Mouse (Mus musculus): ENCODE data around the gene Sf3a3. TPM values are rescaled to one million over a fixed set of nuclear protein-coding genes. Genes with fewer than 3 reads are reported as not detected.

Sf3a3 gene
- polyA plus RNA-seq, 1 experiment from 2014 or later: 180 TPM

- WGBS: 98% methylated on average over 4 of the region's 4 CpGs
- Histone ChIP-seq H3K4me3 (no peak overlapping the region), H3K27ac (no peak overlapping the region), H3K9me3 (no peaks in the 10 kb centered on the region), H3K36me3 (peaks cover 81% of the 10 kb centered on the region), H3K27me3 (ENCODE audit: insufficient read depth, poor library complexity, severe bottlenecking) (no peaks in the 10 kb centered on the region), H3K4me1 (peaks cover 14% of the 10 kb centered on the region)
- no peak for DNase-seq (ENCODE audit: low spot score)
Measured at GRCm38 (mm10) chr4:124719101-124719500, 4.5 kb downstream of the Sf3a3 start.

DNA sequence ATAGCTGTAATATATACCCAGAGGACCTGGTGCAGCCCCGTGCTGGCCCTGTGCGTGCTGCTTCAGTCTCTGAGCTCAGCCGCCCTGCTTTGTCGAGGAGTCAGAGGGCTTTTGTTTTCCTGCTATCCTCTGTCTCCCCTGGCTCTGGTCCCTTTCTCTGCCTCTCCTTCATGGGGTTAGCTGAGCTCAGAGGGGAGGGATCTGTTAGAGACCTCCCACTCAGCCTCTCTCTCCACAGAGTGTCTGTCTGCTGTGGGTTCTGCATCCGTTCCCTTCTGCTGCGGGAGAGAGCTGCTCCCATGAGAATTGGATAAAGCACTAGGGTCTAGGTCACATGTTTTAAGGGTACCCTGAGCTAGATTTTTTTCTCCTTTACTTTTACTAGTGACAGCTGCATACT, 11.5 kb downstream of the Sf3a3 start:
- H3K27me3 ChIP-seq (ENCODE audit: insufficient read depth, poor library complexity, severe bottlenecking): no peaks in the 10 kb centered on the region
- H3K9me3 ChIP-seq: no peaks in the 10 kb centered on the region
- no peak overlapping the region for H3K4me3 ChIP-seq
- DNase-seq (ENCODE audit: low spot score): no peak
- H3K36me3 ChIP-seq: peaks cover 97% of the 10 kb centered on the region
- 91% methylated on average over 6 of the region's 6 CpGs for WGBS
- no peak overlapping the region for H3K27ac ChIP-seq
- H3K4me1 ChIP-seq: no peaks in the 10 kb centered on the region

- Histone ChIP-seq H3K27ac (no peak overlapping the region), H3K9me3 (no peaks in the 10 kb centered on the region), H3K4me1 (peaks cover 29% of the 10 kb centered on the region), H3K36me3 (peaks cover 19% of the 10 kb centered on the region), H3K27me3 (ENCODE audit: insufficient read depth, poor library complexity, severe bottlenecking) (no peaks in the 10 kb centered on the region), H3K4me3 (no peak overlapping the region)
- 70% methylated on average over 2 of the region's 2 CpGs for WGBS
- no peak for DNase-seq (ENCODE audit: low spot score)
Measured at GRCm38 (mm10) chr4:124736952-124737351, 22.4 kb downstream of the Sf3a3 start.

- DNase-seq (ENCODE audit: low spot score): no peak
- H3K4me1 ChIP-seq: peaks cover 34% of the 10 kb centered on the region
- H3K36me3 ChIP-seq: peaks cover 14% of the 10 kb centered on the region
- no peak overlapping the region for H3K27ac ChIP-seq
- WGBS: 82% methylated on average over 5 of the region's 5 CpGs
- H3K27me3 ChIP-seq (ENCODE audit: insufficient read depth, poor library complexity, severe bottlenecking): no peaks in the 10 kb centered on the region
- no peaks in the 10 kb centered on the region for H3K9me3 ChIP-seq
- no peak overlapping the region for H3K4me3 ChIP-seq
Measured at GRCm38 (mm10) chr4:124737486-124737885, 22.9 kb downstream of the Sf3a3 start.

DNA sequence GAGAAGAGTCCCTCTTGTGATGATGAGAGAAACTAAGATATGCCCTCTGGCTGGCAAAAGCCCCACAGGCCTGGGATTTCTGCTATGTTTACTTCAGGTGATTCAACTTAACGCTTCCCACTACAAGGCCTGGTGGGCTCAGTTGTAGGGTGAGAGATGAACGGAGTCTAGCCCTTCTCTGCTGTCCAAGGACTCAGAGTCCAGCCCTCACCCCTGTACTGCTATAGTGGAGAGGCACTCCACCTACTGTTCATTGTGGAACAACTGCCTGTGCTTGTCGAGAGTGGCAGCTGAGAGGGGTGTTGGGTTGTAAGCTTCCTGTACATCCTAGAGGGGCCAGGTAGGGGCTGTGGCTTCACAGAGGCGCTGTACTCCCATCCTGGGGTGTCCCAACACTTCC, 23.4 kb downstream of the Sf3a3 start:
- WGBS: 63% methylated on average over 4 of the region's 4 CpGs
- Histone ChIP-seq H3K9me3 (no peaks in the 10 kb centered on the region), H3K27me3 (ENCODE audit: insufficient read depth, poor library complexity, severe bottlenecking) (no peaks in the 10 kb centered on the region), H3K27ac (no peak overlapping the region), H3K4me1 (peaks cover 34% of the 10 kb centered on the region), H3K36me3 (peaks cover 8% of the 10 kb centered on the region), H3K4me3 (no peak overlapping the region)
- no peak for DNase-seq (ENCODE audit: low spot score)

DNA sequence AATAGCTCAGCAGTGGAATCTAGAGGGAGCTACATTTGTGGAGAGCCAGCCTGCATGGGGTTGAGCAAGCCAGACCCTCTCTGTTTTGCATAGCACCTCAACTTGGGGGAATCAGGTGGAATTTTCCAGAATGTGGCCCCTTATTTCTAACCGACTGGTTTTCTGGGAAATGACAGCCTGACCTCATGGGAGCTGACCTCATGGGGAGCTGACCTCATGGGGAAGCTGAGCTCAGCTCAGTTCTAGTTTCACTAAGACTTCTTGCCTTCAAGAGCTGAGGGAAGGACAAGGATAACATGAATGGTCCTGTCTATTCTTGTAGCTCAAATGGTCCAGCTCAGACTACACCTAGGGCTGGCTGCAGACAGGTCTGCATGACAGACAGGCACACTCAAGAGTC, 24.2 kb downstream of the Sf3a3 start:
- Histone ChIP-seq H3K36me3 (peaks cover under 1% of the 10 kb centered on the region; the same call in 1 of the 2 replicates), H3K9me3 (no peaks in the 10 kb centered on the region), H3K27me3 (ENCODE audit: insufficient read depth, poor library complexity, severe bottlenecking) (no peaks in the 10 kb centered on the region), H3K27ac (no peak overlapping the region), H3K4me3 (no peak overlapping the region), H3K4me1 (peaks cover 34% of the 10 kb centered on the region)
- 45% methylated on average over 1 of the region's 1 CpGs for WGBS
- no peak for DNase-seq (ENCODE audit: low spot score)

DNA sequence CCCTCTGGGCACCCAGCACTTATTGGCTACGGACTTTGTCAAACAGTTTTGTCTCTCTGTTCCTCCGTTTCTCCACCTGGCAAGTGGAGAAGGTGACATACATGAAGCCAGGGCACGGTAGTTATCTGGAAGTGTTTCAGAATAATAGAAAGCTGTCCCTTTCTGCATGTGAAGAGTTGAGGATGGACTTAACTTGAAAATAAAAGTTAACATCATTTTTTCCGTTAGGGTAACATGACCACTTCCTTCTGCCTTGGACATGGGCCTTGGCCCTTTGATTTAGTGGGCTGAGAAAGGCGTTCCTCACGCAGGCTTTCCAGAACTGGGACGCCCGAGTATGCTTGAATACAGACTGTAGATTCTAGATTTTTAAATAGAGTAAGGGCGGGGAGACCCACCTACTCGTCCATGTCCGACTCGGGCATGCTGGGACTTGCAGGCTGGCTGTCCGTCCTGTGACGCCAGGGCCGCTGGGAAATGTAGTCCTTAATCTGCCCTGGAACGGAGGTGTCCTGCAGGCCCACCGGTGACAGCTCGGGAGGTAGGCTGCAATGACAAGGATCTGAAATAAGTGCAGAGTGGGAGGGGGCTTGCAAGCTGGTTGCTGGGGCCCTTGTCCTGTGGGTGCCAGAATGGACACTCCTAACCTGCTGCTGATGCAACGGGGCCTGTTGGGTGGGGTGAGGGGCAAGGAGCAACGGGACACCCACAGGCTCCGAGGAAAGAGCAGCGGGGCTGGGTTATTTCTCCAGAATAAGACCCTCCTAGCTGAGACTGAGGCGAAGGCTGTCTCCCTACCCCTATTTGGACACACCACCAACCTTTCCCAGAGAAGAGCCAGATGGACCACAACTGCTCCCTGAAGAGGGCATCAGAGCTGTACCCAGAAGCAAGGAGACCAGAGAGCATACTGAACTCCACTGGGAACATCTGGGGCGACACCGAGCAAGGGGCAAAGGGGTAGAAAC, 27.1 kb downstream of the Sf3a3 start, which contains the start of gene Inpp5b:
Gene Inpp5b (plus strand): TSS at position 475 of the 968 bp plus-strand sequence.
- Histone ChIP-seq H3K36me3 (0 out of 2 replicates have a peak, but pooled peaks cover 3% of the 10 kb centered on the region), H3K4me1 (peaks cover 27% of the 10 kb centered on the region), H3K4me3 (peak within 1 kb of the TSS; percentile 67), H3K27ac (peak within 1 kb of the TSS; percentile 87), H3K9me3 (no peaks in the 10 kb centered on the region), H3K27me3 (ENCODE audit: insufficient read depth, poor library complexity, severe bottlenecking) (no peaks in the 10 kb centered on the region)
- peak; percentile 93 for DNase-seq (ENCODE audit: low spot score)
- WGBS: 15% methylated on average over 25 of the region's 25 CpGs

- 0 out of 2 replicates have a peak, but pooled peaks cover 3% of the 10 kb centered on the region for H3K36me3 ChIP-seq
- H3K9me3 ChIP-seq: no peaks in the 10 kb centered on the region
- DNase-seq (ENCODE audit: low spot score): no peak
- H3K4me3 ChIP-seq: no peak overlapping the region
- peaks cover 19% of the 10 kb centered on the region for H3K4me1 ChIP-seq
- 0 out of 2 replicates have a peak, but pooled peaks cover 4% of the 10 kb centered on the region for H3K27me3 ChIP-seq (ENCODE audit: insufficient read depth, poor library complexity, severe bottlenecking)
- H3K27ac ChIP-seq: no peak overlapping the region
- whole genome bisulfite sequencing: 82% methylated on average over 11 of the region's 11 CpGs
Measured at GRCm38 (mm10) chr4:124742839-124743238, 28.3 kb downstream of the Sf3a3 start.

GRCm38 (mm10) chr4:124746577-124746976, 32.0 kb downstream of the Sf3a3 start:
- Histone ChIP-seq H3K4me1 (peaks cover 12% of the 10 kb centered on the region), H3K4me3 (no peak overlapping the region), H3K27me3 (ENCODE audit: insufficient read depth, poor library complexity, severe bottlenecking) (peaks cover 16% of the 10 kb centered on the region; the same call in 1 of the 2 replicates), H3K27ac (no peak overlapping the region), H3K9me3 (no peaks in the 10 kb centered on the region), H3K36me3 (0 out of 2 replicates have a peak, but pooled peaks cover 3% of the 10 kb centered on the region)
- DNase-seq (ENCODE audit: low spot score): no peak
- 71% methylated on average over 7 of the region's 7 CpGs for WGBS

- 40% methylated on average over 4 of the region's 4 CpGs for WGBS
- Histone ChIP-seq H3K36me3 (0 out of 2 replicates have a peak, but pooled peaks cover 3% of the 10 kb centered on the region), H3K4me3 (no peak overlapping the region), H3K27ac (no peak overlapping the region), H3K4me1 (peaks cover 15% of the 10 kb centered on the region), H3K9me3 (no peaks in the 10 kb centered on the region), H3K27me3 (ENCODE audit: insufficient read depth, poor library complexity, severe bottlenecking) (peaks cover 16% of the 10 kb centered on the region; the same call in 1 of the 2 replicates)
- DNase-seq (ENCODE audit: low spot score): no peak
Measured at GRCm38 (mm10) chr4:124747851-124748250, 33.3 kb downstream of the Sf3a3 start.

DNA sequence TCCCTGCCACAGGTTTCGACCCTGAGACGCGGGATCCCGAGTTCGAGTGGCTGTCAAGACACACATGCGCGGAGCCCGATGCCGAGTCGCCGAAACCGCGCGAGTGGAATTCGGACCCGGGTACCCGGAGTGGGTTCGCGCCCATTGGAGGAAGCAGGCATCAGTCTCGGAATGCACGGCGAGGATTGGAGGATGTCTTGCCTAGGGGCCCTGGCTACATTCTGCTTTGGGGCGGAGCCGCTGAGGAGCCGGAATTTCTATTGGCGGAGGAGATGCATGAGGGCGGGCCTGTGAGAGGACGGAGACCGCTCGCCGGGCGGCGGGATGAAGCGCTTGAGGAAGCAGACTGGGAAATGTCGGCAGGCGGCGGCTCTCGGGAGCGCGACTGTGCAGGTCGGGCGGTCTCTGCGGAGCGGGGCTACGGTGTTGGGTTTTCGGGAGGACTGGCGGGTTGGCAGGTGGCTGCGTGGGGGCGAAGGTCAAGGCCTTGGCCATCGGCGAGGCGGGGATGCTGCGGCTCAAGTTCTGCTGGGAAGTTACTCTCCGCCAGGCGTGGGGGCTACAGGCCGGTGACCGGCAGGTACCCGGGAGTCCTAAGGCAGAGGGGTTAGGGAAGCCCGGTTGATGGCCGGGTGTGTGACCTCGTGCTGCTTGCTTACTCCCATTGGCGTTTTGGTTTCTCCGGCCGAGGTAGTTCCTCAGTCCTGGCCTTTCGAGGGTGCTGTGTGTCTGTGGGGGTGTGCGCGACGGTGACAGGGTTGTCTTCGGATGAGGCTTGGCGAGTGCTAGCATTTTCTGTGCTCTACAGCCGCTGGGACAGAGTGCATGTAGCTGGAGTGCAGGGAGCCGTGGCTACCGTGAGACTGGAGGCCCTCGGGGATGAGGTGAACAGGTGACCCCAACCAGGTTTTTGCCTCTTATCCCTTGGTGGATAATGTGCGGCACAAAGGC, 37.0 kb downstream of the Sf3a3 start:
- Histone ChIP-seq H3K9me3 (no peaks in the 10 kb centered on the region), H3K4me3 (peak overlapping the region; percentile 90), H3K4me1 (peaks cover 38% of the 10 kb centered on the region), H3K36me3 (no peaks in the 10 kb centered on the region), H3K27ac (peak overlapping the region; percentile 87), H3K27me3 (ENCODE audit: insufficient read depth, poor library complexity, severe bottlenecking) (peaks cover 16% of the 10 kb centered on the region; the same call in 1 of the 2 replicates)
- WGBS: under 1% methylated on average over 75 of the region's 75 CpGs
- DNase-seq (ENCODE audit: low spot score): peak; percentile 99
